Mouse (Mus musculus) cerebellum, adult 2 months (tissue): ENCODE measurements around the gene Gm6034. TPM values are rescaled to one million over a fixed set of nuclear protein-coding genes. Genes with fewer than 3 reads are reported as not detected.
"Not testable (repeated sequence)": the region's sequence is repeated elsewhere in the genome, so short reads cannot be mapped to it uniquely, and the experiment has no call there.

Experiments
- DNase-seq, 2 experiments: peaks; one replicate each; pipeline ENCODE4 v3.0.0; 2021
- H3K27ac ChIP-seq: fragments of 200-500 bp; 2 replicates; pipeline ENCODE4 v1.5.1; 2012; ENCODE audit warnings: low read length, control low read depth, inconsistent platforms; ENCODE audit not compliant: insufficient read depth
- H3K27me3 ChIP-seq: fragments of 200-500 bp; 2 replicates; pipeline ENCODE4 v1.6.1; 2012; ENCODE audit warnings: inconsistent platforms, mild to moderate bottlenecking, low read length, moderate library complexity; ENCODE audit not compliant: control insufficient read depth, insufficient read depth
- H3K4me1 ChIP-seq: fragments of 200-500 bp; 2 replicates; pipeline ENCODE4 v1.6.1; 2011; ENCODE audit warnings: low read length; ENCODE audit not compliant: control insufficient read depth, insufficient read depth
- H3K4me3 ChIP-seq: fragments of 200-500 bp; replicated peaks from 2 replicates; pipeline ENCODE3; 2011; ENCODE audit warnings: mild to moderate bottlenecking, low read depth, low read length, control low read depth; ENCODE audit not compliant: insufficient read depth
- CTCF ChIP-seq: fragments of 200-500 bp; IDR thresholded peaks from 2 replicates; pipeline ENCODE4 v1.5.1; 2011; ENCODE audit warnings: low read depth, mild to moderate bottlenecking, control low read depth, low read length, moderate library complexity, borderline replicate concordance; ENCODE audit not compliant: insufficient read depth
- POLR2A ChIP-seq: fragments of 200-500 bp; IDR thresholded peaks from 2 replicates; pipeline ENCODE4 v1.6.1; 2011; ENCODE audit warnings: low read length, control low read depth, borderline replicate concordance; ENCODE audit not compliant: insufficient read depth
- WGBS: fragments of 180-500 bp; shearing (Covaris S2); methylation state at CpG from one replicate; pipeline ENCODE4 v1.1.7; 2018; 5-methylcytosine and 5-hydroxymethylcytosine counted together
- polyA plus RNA-seq: library from polyadenylated mRNA; depleted of rRNA; stranded (reverse); fragments of >200 nt; gene quantifications from 2 replicates; pipeline ENCODE4 v1.2.3, GENCODE M21; 2012

Gene Gm6034
- polyA plus RNA-seq, 1 experiment: not detected

DNA sequence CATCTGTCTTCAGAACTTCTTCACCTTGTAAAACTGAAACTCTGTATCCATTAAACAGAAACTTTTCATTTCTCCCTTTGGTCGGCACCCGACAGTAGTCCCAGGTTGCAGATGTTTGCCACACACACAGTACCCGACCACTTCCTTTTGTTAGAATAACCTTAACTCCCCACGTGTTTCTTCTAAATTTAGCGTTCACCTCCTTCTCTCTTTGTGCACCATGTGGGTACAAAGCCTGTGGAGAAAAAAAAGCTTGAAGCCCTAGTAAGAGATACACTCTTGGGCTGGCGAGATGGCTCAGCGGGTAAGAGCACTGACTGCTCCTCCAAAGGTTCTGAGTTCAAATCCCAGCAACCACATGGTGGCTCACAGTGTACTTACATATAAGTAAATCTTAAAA is 43.4 kb upstream of the Gm6034 start:
- no peak for DNase-seq
- Histone ChIP-seq H3K27ac (no peak overlapping the region), H3K4me3 (no peak overlapping the region), H3K4me1 (no peaks in the 10 kb centered on the region; the same call in 1 of the 2 replicates), H3K27me3 (no peaks in the 10 kb centered on the region)
- TF ChIP-seq CTCF (no peak), POLR2A (no peak)
- WGBS: 71% methylated on average over 7 of the region's 7 CpGs

DNA sequence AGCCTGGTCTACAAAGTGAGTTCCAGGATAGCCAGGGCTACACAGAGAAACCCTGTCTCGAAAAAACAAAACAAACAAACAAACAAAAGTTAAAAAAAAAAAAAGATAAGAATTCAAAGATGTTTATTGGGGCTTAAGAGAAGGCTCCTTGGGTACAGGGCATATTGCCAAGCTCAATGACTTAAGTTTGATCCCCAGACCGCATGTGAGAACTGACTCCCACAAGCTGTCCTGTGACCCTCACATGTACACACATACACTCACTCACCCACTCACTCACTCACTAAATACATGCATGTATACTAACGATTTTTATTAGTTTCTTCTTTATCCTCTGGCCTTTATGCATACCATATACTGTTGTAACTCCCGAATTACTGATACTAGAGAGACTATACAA is 42.4 kb upstream of the Gm6034 start:
- DNase-seq: no peak
- H3K27ac ChIP-seq: no peak overlapping the region
- H3K4me3 ChIP-seq: no peak overlapping the region
- no peak for TF ChIP-seq CTCF
- TF ChIP-seq POLR2A: no peak
- 71% methylated on average over 4 of the region's 4 CpGs for WGBS
- H3K27me3 ChIP-seq: no peaks in the 10 kb centered on the region
- peaks cover 2% of the 10 kb centered on the region for H3K4me1 ChIP-seq

DNA sequence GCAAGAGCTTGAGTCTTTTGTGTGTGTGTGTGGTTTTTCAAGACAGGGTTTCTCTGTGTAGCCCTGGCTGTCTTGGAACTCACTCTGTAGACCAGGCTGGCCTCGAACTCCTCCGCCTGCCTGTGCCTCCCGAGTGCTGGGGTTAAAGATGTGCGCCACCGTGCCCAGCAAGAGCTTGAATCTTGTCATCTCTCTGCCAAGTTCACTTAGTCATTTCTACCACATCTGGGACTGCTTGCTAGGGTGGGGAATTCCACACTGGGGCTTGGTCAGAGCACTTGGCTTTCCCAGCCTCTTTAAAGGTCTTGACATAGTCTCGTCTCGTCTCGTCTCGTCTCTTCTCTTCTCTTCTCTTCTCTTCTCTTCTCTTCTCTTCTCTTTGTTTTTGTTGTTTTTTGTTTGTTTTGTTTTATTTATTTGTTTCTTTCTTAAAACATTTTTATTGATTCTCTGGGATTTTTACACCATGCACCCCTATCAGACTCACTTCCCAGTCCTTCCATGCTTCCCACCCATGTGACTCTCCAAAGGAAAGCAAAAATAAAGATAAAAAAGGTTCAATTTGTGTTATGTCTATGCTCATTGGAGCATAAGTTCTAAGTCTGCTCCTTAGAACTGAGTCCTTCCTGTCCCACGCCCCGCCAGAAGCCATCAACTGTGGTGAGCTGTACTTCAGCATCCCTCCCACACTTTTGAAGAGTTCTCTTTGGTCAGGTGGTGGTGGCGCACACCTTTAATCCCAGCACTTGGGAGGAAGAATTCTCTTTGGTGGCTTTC is 41.5 kb upstream of the Gm6034 start:
- no peaks in the 10 kb centered on the region for H3K27me3 ChIP-seq
- 87% methylated on average over 12 of the region's 12 CpGs for WGBS
- peaks cover 2% of the 10 kb centered on the region for H3K4me1 ChIP-seq
- no peak overlapping the region for H3K27ac ChIP-seq
- no peak for DNase-seq
- H3K4me3 ChIP-seq: no peak overlapping the region
- TF ChIP-seq CTCF (no peak), POLR2A (no peak)

DNA sequence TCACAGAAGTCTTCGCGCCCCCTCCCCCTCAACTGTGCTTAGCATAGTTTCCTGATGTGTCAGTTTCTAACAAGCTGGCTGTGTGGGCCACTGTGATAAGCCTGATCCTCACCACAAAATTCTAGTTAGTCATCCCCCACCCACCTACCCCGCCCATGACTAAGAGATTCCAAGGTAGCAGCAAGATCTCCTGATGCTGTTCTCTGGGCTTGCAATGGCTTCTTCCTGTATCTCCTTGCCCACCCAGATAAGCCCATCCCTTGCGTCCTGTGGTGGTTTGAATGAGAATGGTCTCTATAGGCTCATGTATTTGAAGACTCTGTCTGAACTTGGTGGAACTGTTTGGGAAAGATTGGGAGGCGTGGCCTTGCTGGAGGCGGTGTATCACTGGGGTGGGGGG is 40.8 kb upstream of the Gm6034 start:
- Histone ChIP-seq H3K27ac (no peak overlapping the region), H3K4me1 (peaks cover 2% of the 10 kb centered on the region; the same call in 1 of the 2 replicates), H3K27me3 (no peaks in the 10 kb centered on the region), H3K4me3 (no peak overlapping the region)
- no peak for TF ChIP-seq CTCF
- TF ChIP-seq POLR2A: no peak
- no peak for DNase-seq
- WGBS: 98% methylated on average over 6 of the region's 6 CpGs

DNA sequence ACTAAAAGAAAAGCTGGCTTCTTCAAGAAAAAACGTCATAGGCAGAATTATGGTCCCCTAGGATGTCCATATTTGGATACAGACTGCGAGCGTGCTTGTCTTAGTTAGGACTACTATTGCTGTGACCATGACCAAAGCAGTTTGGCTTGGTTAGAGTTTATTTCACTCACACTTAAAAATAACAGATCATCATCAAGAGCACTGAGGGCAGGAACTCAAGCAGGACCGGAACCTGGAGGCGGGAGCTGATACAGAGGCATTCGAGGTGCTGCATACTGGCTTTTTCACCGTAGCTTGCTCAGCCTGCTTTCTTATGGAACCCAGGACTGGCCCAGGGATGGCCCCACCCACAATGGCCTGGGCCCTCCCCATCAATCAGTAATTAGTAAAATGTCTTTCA is 39.4 kb upstream of the Gm6034 start:
- DNase-seq: no peak
- H3K4me1 ChIP-seq: peaks cover 2% of the 10 kb centered on the region; the same call in 1 of the 2 replicates
- no peaks in the 10 kb centered on the region for H3K27me3 ChIP-seq
- no peak overlapping the region for H3K27ac ChIP-seq
- TF ChIP-seq POLR2A (no peak), CTCF (no peak)
- H3K4me3 ChIP-seq: no peak overlapping the region
- 93% methylated on average over 7 of the region's 7 CpGs for WGBS

DNA sequence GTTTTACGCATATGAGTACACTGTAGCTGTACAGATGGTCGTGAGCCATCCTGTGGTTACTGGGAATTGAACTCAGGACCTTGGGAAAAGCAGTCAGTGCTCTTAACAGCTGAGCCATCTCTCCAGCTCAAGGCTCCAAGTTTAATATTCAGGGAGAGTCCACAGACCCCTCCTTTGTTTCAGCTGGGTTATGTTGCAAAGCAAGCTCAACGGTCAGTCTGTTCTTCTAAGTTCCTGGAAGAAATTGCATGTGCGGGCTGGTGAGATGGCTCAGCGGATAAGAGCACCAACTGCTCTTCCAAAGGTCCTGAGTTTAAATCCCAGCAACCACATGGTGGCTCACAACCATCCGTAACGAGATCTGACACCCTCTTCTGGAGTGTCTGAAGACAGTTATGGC is 38.4 kb upstream of the Gm6034 start:
- H3K4me1 ChIP-seq, H3K27ac ChIP-seq, H3K4me3 ChIP-seq, DNase-seq, H3K27me3 ChIP-seq: not testable (repeated sequence)
- 82% methylated on average over 7 of the region's 7 CpGs for WGBS

DNA sequence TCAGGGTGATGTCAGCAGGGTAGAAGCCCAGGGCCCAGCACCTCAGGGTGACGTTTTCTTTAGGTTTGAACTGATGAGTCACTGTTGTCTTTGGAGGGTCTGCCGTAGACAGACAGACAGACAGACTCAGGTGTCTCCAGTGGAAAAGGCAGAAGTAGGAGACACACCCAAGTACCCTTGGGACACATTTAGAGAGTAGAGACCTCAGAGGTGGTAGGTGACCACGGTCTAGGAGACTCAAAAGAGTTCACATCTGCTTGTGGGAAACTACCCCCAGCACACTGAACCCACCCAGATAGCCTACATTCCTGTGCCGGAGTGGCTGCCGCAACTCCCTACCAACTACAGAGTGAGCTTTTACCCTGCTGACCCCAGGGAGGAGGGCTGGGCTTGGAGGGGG is 27.8 kb upstream of the Gm6034 start:
- Histone ChIP-seq H3K4me1 (no peaks in the 10 kb centered on the region), H3K4me3 (no peak overlapping the region), H3K27ac (no peak overlapping the region), H3K27me3 (no peaks in the 10 kb centered on the region)
- WGBS: 95% methylated on average over 5 of the region's 5 CpGs
- DNase-seq: no peak
- TF ChIP-seq CTCF (no peak), POLR2A (no peak)

DNA sequence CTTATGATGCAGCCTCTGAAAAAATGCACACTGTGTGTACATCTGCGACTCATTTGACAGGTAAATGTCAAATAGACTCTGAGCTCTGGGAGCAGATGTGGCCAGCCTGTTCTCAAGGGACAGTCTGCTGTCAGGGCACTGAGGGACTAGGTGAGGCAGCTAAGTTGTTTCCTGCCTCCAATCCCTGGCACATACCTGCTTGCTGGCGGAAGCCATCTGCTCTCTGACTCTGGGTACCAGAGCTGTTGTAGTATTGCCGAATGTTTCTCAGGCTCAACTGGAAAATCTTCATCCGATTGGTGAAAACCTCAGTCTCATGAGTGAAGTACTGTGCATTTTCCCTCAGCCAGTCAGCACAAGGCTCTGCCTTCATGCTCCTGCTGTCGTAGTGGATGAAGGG is 25.7 kb upstream of the Gm6034 start:
- WGBS: 75% methylated on average over 5 of the region's 5 CpGs
- no peak overlapping the region for H3K27ac ChIP-seq
- peak in 1 of 2 experiments; percentile 51 for DNase-seq
- H3K27me3 ChIP-seq: no peaks in the 10 kb centered on the region
- no peak overlapping the region for H3K4me3 ChIP-seq
- H3K4me1 ChIP-seq: no peaks in the 10 kb centered on the region
- TF ChIP-seq POLR2A: no peak
- TF ChIP-seq CTCF: no peak
